Mouse (Mus musculus): ENCODE data around the gene 4921524J17Rik.

The 4921524J17Rik gene

GRCm38 (mm10) chr8:85444092-85444491 is 11.5 kb upstream of the 4921524J17Rik start:
- no peak for DNase-seq (ENCODE audit: low read depth in 2 of 2, low spot score in 2 of 2)

GRCm38 (mm10) chr8:85441564-85441963 is 8.9 kb upstream of the 4921524J17Rik start:
- DNase-seq (ENCODE audit: low read depth in 2 of 2, low spot score in 2 of 2) = no peak

- no peak for DNase-seq (ENCODE audit: low read depth in 2 of 2, low spot score in 2 of 2)
Observed at GRCm38 (mm10) chr8:85435736-85436135, 3.1 kb upstream of the 4921524J17Rik start.

GRCm38 (mm10) chr8:85434817-85435216 is 2.2 kb upstream of the 4921524J17Rik start:
- no peak for DNase-seq (ENCODE audit: low read depth in 2 of 2, low spot score in 2 of 2)

DNA sequence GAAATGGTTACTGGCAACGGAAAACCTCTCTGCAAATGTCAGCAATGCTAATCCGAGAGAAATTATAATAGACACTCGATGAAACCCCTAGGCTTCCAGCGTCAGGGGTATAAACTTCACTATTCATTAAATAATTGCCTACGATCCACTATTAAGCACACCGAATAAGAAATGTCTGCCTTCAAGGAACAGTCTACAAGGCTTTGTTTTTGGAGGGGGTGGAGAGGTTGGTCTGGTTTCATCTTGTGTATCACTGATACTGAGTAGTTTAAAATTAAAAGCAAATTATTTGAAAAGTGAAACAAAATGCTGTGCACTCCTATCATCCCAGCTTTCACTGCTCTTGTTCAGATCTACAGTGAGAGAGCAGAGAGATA is 372 bp upstream of the 4921524J17Rik start:
- no peak for DNase-seq (ENCODE audit: low read depth in 2 of 2, low spot score in 2 of 2)

DNA sequence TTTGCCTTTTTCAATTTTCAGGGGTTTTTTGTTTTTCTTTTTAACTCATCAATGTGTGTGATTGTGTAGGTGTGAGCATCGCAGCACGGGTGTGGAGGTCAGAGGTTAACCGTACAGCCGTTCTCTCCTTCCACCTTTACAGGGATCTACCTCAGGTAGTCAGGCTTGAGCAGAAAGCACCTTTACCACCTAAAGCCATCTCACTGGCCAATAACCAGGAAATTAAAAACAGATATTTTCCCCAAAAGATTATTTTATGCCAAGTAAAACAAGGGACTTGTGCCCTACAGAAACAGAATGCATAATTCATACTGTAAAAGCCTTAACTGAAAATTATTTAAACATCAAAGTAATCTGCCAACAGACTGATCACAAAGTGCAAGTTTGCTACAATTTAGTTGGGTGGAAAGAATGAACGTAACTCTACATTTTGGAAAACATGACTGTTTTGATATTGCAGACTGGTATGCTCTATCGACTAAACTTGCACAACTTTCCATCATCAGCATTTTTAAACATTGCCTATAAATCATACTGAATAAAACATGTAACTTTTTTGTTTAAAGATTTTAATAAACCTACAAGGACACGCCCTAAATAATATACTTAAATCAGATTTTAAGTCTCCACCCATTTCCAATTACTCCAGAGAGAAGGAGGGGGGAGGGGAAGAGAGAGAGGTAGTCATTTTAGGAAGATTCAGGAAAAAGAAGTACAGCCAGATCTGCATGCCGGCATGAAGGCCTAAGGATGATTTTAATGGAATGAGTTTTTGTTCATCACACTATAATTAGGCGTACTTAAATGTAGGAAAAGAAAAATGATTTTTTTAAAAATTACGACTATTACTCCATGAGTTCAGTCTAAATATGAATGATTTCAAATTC is 1.1 kb downstream of the 4921524J17Rik start:
- DNase-seq (ENCODE audit: low read depth in 2 of 2, low spot score in 2 of 2) = no peak

DNA sequence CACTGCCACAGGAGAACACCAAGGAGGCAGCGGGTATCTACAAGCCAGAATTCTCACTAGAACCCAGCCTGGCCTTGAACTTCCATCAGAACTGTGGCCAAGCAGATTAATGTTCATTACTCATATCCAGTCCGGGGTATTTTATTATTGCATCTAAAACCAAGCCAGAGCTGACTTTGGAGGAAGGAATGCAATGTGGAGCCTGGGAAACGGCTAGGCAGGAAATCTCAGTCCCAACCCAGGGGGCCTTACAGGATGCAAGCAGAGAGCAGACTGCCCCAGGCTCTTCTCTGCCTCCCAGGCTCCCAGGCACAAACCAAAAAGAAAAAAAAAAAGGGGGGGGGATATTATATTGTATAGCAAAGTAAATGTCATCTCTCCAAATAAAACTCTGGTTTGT is 1.8 kb downstream of the 4921524J17Rik start:
- DNase-seq (ENCODE audit: low read depth in 2 of 2, low spot score in 2 of 2) = no peak

- DNase-seq (ENCODE audit: low read depth in 2 of 2, low spot score in 2 of 2) = no peak
Observed at GRCm38 (mm10) chr8:85429219-85429618, 3.4 kb downstream of the 4921524J17Rik start.

- no peak for DNase-seq (ENCODE audit: low read depth in 2 of 2, low spot score in 2 of 2)
Observed at GRCm38 (mm10) chr8:85427026-85427425, 5.6 kb downstream of the 4921524J17Rik start.

DNA sequence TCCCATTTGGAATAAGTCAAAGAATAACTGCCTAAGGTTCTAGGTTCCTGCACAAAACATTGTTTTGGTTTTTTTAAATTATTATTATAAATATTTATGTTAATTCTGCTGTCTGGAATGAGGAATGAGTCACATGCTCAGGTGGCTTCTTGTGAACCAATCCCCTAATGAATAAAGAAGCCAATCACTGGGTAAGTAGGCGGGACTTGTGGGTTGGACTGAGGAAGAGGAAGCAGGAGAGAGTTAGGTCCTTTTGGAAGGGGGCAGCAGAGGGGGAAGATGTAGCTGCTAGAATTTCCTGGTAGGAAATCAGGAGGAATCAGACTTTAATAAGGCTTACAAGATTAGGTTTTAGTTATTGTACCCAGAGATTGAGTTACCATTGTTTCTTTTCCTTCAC is 11.3 kb downstream of the 4921524J17Rik start:
- no peak for DNase-seq (ENCODE audit: low read depth in 2 of 2, low spot score in 2 of 2)

DNA sequence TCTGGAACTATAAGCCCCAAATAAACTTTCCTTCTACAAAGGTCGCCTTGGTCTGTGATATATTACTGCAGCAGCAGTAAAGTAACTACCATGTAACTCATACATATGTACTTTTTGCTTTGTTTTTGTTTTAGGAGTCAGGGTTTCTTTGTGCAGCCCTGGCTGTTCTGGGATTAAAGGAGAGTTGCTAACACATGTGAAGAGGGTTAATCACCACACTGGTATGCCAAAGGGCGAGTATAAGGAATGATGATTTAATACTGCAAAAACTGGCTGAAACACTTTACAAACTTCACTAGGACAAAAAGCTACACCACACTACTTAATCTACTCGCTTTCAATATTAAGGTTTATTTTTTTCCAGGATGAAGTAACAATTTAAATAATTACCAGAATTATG is 24.1 kb downstream of the 4921524J17Rik start:
- DNase-seq (ENCODE audit: low read depth in 2 of 2, low spot score in 2 of 2) = no peak

DNA sequence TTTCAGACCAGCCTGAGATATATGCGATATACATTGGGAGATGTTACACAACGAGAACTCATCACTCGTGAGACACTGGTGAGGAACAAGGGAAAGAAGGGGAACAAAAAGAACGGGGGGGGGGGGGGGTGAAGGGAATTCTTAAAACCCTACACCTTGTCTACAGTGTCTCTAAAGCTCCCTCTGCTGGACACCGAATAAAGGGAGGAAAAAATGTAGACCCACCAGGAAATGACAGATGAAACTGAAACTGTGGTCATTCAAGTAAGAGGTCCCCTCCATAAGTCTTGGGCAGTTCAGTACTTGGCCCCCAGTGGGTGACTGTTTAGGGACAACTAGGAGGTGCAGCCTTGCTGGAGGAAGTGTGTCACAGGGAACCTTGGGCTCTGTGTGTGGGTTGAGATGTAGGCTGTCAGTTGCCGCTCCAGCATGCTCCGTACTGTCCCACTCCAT is 24.6 kb downstream of the 4921524J17Rik start:
- peak; percentile 19 to 33 for DNase-seq (ENCODE audit: low read depth in 2 of 2, low spot score in 2 of 2)

DNA sequence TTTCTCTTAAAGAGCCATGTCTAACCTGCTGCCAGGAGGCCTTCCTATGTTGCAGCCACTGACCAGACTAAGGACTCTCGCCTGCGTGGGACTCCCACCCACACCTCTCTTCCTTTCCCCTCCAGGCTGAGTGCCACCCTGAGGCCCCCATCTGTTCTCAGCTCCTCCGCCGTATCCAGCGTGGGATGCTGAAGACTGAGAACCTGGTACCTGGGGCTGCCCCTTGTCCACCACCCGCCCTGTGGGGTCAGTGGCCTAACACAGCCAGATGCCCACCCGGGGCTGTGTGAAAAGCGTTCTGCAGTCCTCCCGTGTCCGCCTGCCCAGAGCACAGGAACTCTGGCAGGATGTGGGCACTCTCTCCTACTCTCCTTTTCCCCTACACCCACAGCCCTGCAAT is 26.7 kb downstream of the 4921524J17Rik start:
- DNase-seq (ENCODE audit: low read depth in 2 of 2, low spot score in 2 of 2) = no peak

GRCm38 (mm10) chr8:85405418-85405817 is 27.2 kb downstream of the 4921524J17Rik start:
- DNase-seq (ENCODE audit: low read depth in 2 of 2, low spot score in 2 of 2) = no peak

DNA sequence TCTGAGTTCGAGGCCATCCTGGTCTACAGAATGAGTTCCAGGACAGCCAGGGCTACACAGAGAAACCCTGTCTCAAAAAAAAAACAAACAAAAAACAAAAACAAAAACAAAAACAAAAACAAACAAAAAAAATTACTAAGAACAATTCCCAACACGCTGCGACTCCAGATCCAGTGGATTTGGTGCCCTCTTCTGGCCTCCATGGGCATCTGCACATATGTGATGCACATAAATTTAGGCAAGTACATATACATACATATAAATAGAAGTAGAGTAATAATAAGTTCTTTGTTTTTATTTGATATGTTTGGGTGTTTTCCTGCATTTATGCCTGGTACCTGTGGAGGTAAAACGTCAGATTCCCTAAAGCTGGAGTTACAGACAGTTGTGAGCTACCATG is 34.1 kb downstream of the 4921524J17Rik start:
- no peak for DNase-seq (ENCODE audit: low read depth in 2 of 2, low spot score in 2 of 2)

GRCm38 (mm10) chr8:85397508-85397907 is 35.1 kb downstream of the 4921524J17Rik start:
- peak; percentile 12 to 29 for DNase-seq (ENCODE audit: low read depth in 2 of 2, low spot score in 2 of 2)

DNA sequence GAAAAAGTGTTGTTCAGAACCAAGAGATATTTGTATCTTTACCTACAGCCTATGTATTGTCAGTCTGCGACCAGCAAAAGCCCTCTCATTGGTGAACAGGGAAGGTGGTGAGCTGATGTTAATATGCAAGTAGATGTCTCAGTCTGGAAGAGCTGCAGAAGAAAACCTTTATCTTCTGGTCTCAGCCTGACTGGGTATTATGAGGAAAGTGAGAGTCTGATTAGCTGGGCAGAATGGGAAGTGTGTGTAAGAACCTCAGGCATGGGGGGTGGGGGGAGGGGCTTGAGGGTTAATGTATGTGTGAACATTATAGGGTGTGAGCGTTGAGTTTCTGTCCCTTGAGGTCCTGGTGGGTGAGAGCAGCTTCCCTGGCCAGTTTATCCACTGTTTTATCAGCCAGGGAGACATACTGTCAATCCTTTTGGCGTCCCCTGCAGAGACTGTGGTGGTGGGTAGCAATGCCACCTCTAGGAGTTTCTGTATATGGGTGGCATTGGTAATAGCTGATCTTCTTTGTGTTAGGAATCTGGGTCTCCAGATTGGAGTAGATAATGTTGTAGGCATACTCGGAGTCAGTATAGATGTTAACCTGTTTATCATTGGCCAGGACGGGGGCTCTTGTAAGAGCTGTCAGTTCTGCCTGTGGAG is 36.1 kb downstream of the 4921524J17Rik start:
- no peak for DNase-seq (ENCODE audit: low read depth in 2 of 2, low spot score in 2 of 2)

DNA sequence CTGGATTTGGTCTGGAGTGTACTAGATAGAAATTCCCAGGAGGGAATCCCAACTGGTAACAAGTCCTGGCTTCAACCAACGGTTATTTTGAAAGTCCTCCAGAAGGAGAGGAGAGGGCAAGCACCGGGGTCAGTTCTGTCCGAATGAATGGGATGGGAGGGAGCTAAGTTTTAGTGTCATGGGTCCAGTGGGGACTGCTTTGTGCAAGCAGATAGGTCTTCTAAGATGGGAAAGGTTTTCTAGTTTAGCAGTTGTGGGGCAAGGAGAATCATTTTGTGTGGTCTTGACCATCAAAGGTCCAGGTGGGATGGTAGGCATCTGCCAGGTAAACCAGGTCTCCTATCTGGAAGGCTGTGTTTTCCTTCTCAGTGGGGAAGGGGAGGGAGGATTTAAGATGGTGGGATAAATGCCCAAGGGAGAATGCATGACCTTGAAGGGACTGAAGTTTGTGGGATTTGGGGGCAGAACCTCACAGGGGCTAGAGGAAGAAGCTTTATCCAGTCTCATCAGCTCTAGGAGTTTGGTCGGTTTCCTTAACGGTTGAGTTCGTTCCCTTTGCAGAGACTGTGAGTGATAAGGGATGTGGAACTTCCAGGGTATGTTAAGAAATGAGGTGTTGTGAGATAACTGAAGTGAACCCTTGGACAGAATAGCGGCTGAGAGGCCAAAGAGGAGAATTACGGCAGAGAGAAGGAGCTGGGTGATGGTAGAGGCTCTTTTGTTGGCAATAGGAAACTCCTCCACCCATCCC is 36.8 kb downstream of the 4921524J17Rik start:
- DNase-seq (ENCODE audit: low read depth in 2 of 2, low spot score in 2 of 2) = no peak

GRCm38 (mm10) chr8:85395017-85395416 is 37.6 kb downstream of the 4921524J17Rik start:
- DNase-seq (ENCODE audit: low read depth in 2 of 2, low spot score in 2 of 2) = no peak

DNA sequence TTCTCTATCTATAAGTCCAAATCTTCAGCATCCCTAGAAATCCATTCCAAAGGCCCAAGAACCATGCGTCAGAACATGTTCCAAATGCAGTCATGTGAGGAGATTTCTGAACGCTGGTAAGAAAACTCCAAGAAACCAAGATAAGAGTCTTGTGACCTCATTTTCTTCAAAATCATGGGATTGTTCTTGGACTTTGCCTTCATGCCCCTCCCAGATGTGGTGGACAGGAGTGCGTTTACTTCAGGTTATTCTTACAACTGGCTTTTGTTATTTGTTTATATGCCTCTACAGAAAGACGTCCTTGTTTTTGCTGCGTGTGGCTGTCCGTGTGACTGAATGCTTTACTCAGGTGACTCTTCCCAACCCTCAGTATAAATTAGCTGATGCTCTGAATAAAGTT is 39.4 kb downstream of the 4921524J17Rik start:
- DNase-seq (ENCODE audit: low read depth in 2 of 2, low spot score in 2 of 2) = no peak

DNA sequence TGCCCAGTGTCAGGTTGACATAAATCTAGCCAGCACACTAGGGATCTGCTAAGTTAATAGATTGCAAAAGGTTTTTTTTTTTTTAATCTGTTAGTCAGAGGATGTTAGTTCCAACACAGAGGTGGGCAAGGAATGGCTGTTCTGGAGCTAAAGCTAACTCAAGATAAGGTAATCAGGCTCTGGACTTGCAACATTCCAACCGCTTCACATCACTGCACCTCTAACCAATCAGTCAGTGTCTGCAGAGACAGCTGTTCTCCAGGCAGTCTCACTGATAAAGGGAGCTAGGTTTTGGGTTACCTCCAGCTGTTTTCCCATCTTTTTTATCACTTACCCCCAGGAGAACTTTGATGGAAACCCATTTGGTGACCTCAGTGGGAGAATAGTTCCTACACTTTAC is 41.2 kb downstream of the 4921524J17Rik start:
- no peak for DNase-seq (ENCODE audit: low read depth in 2 of 2, low spot score in 2 of 2)

GRCm38 (mm10) chr8:85386205-85386604 is 46.4 kb downstream of the 4921524J17Rik start, which contains the start of gene Mylk3:
Gene Mylk3, minus strand, starts transcription at chr8:85386345.
- no peak for DNase-seq (ENCODE audit: low read depth in 2 of 2, low spot score in 2 of 2)

All from CD8-positive naive resting alpha-beta T cell, adult 2 months (primary cell).